Comparison of ENCODE assay signal across 21 mouse cellular contexts in the genomic region with DNA sequence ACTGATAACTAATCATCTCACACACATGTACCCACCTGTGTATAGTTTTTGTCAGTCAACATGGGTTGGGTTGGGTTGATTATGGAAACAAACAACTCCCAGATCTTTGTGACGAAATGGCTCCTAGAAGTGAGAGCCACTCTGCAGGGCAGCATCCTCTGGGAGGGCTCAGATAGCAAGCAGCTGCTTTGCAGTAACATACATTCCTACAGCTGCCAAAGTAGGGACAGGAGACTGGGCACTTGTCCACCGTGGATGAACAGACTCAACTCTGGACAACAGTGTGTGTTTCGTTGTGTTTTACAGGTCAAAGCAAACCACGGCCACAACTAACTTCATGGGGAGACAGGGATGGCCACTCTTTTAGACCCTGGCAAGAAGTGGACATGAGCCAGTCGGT.
"Had no signal": no experiment of that assay in that cellular context is flagged by ENCODE, and none has a peak within 500 bp of the region (broad histone marks: within the 10 kb centered on the region; RNA-seq: fewer than 3 reads in every experiment).

No protein-coding gene starts in this region.

- H3K36me3 ChIP-seq: lung, embryonic 15.5 days; midbrain, embryonic 13.5 days; midbrain, embryonic 15.5 days; neural tube, embryonic 13.5 days; neural tube, embryonic 15.5 days had no signal

- H3K27ac ChIP-seq: lung, embryonic 15.5 days; macrophage; midbrain, embryonic 13.5 days; midbrain, embryonic 15.5 days; neural tube, embryonic 13.5 days; neural tube, embryonic 15.5 days had no signal

- H3K9ac ChIP-seq: liver, postnatal 0 days; lung, embryonic 15.5 days; midbrain, embryonic 13.5 days; midbrain, embryonic 15.5 days; neural tube, embryonic 13.5 days; neural tube, embryonic 15.5 days had no signal

- DNase-seq: liver, postnatal 0 days; lung, adult 2 months; lung, postnatal 14 days; lung, postnatal 36 days; retina, postnatal 1 day; right cerebral cortex, adult 18-20 months; right cerebral cortex, postnatal 25 days; right cerebral cortex, postnatal 4 days; spleen, adult 18-20 months; thymus, adult 18-20 months; thymus, postnatal 25 days; thymus, postnatal 4 days had no signal

- H3K9me3 ChIP-seq: lung, embryonic 15.5 days; midbrain, embryonic 13.5 days; midbrain, embryonic 15.5 days; neural tube, embryonic 13.5 days; neural tube, embryonic 15.5 days had no signal

- H3K27me3 ChIP-seq: lung, embryonic 15.5 days; midbrain, embryonic 13.5 days; midbrain, embryonic 15.5 days; neural tube, embryonic 13.5 days; neural tube, embryonic 15.5 days had no signal

- H3K4me2 ChIP-seq: lung, embryonic 15.5 days; midbrain, embryonic 11.5 days; midbrain, embryonic 13.5 days; midbrain, embryonic 15.5 days; neural tube, embryonic 13.5 days; neural tube, embryonic 15.5 days had no signal

- H3K4me1 ChIP-seq: megakaryocyte, embryonic 14.5 days; midbrain, embryonic 13.5 days had no signal

- ATAC-seq: liver, postnatal 0 days; lung, postnatal 0 days; midbrain, embryonic 13.5 days; midbrain, embryonic 15.5 days had no signal

- H3K4me3 ChIP-seq: lung, embryonic 15.5 days; megakaryocyte, embryonic 14.5 days; midbrain, embryonic 13.5 days; midbrain, embryonic 15.5 days; neural tube, embryonic 13.5 days; neural tube, embryonic 15.5 days had no signal
